Mouse (Mus musculus): ENCODE data around the gene Cnnm3. TPM values are rescaled to one million over a fixed set of nuclear protein-coding genes. Genes with fewer than 3 reads are reported as not detected.

Gene Cnnm3
- 3.7 and 5.3 TPM in 2 replicates for polyA plus RNA-seq (2016; fragmentation: Nextera tagmentation; extraction: Ambion mirVana)

DNA sequence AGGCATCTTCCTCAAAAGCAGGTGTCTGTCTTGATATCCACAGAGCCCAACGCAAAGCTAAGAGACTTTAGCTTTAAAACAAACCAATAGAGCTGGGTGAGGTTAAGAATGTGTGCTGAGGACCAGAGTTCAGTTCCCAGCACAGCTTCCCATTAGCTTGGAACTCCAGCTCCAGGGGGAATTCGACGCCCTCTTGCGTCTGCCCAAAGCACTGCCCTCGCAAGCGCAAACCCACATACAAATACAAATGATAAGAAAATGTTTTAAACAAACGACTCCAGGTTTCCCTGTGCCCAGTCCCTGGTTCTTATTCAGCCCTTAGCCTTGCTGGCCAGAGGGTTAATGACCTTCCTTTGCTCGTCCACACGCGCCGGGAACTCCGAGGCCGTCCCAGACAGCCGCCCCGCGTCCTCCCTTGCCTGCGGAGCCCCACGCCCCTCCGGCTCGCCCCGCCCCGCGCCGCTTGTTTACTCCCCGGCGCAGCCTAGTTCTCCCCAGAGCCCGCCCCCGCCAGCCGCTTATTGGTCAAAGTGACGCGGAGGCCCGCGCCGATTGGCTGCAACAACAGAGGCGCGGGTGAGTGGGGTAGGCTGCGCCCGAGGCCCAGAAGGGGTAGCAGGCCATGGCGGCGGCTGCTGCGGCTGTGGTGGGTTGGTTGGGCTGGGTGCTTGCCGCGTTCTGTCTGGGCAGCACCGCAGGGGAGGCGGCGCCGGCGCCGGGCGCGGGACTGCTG, at the start of gene Cnnm3:
Cnnm3 (plus strand) TSS at position 579 of the 733 bp plus-strand sequence.
- peak within 1 kb of the TSS; percentile 96 for H3K27ac ChIP-seq
- H3K9me3 ChIP-seq, result no peaks in the 10 kb centered on the region
- H3K4me3 ChIP-seq, result peak within 1 kb of the TSS; percentile 97
- peaks cover 17% of the 10 kb centered on the region for H3K36me3 ChIP-seq
- no peaks in the 10 kb centered on the region for H3K27me3 ChIP-seq (replicated peaks)
- ATAC-seq (ENCODE audit: low FRiP score, low read depth), result peak; percentile 98
- peaks cover 29% of the 10 kb centered on the region for H3K4me1 ChIP-seq
- H3K9ac ChIP-seq, result peak within 1 kb of the TSS; percentile 88
- peak within 1 kb of the TSS; percentile 94 for H3K4me2 ChIP-seq (replicated peaks)
- WGBS, result 2% methylated on average over 46 of the region's 51 CpGs

DNA sequence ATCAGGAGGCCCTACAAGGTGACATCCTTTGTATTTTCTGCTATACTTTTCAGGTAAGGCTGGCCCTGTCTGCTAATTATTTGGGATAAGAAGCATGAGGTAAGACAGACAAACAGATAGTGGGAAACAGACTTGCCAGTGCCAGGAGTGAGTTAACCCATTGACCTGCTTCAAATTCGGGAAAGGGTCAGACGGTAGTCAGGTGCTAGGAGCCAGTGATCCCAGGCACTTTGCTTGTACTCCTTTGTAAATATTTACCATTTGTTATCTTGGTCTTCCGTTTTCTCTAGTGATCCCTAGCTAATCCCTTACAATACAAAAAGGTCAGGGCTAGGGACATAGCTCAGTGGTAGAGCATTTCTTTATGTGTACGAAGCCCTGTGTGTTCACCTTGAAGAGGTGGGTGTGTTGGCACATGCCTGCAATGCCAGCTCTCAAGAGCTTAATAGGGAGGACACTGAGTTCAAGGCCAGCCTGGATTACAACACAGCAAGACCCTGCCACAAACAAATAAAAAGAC, 46.0 kb upstream of the Cnnm3 start:
- no peaks in the 10 kb centered on the region for H3K9me3 ChIP-seq
- H3K27me3 ChIP-seq (replicated peaks), result 0 out of 2 replicates have a peak, but pooled peaks cover 5% of the 10 kb centered on the region
- H3K4me3 ChIP-seq, result no peak overlapping the region
- ATAC-seq (ENCODE audit: low FRiP score, low read depth), result no peak
- H3K27ac ChIP-seq, result no peak overlapping the region
- no peak overlapping the region for H3K4me2 ChIP-seq (replicated peaks)
- no peaks in the 10 kb centered on the region for H3K36me3 ChIP-seq
- no peaks in the 10 kb centered on the region for H3K4me1 ChIP-seq
- no peak overlapping the region for H3K9ac ChIP-seq
- 78% methylated on average over 4 of the region's 4 CpGs for WGBS

DNA sequence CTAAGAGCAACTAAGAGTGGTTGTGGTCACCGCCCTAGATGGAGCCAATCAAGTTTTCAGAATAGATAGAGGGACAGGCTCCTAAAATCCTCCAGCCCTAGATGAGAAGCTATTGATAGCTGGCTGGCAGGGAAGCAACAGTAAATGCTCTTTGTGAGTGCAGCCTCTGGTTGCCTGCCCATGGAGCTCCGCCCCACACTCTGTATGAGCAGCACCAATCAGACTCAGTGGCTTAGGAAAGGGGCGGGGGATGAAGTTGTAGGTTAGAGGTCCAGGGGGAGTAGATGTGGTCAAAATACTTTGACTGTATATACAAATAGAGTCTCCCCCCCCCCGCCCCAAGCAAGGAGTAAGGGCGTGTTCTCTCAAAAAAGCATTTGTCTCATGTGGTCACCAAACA, 44.2 kb upstream of the Cnnm3 start:
- Histone ChIP-seq H3K4me1 (peaks cover 8% of the 10 kb centered on the region), H3K9ac (no peak overlapping the region), H3K9me3 (no peaks in the 10 kb centered on the region), H3K27ac (no peak overlapping the region), H3K27me3 (replicated peaks) (0 out of 2 replicates have a peak, but pooled peaks cover 5% of the 10 kb centered on the region), H3K36me3 (no peaks in the 10 kb centered on the region), H3K4me2 (replicated peaks) (no peak overlapping the region), H3K4me3 (no peak overlapping the region)
- ATAC-seq (ENCODE audit: low FRiP score, low read depth), result no peak
- 59% methylated on average over 5 of the region's 5 CpGs for WGBS

DNA sequence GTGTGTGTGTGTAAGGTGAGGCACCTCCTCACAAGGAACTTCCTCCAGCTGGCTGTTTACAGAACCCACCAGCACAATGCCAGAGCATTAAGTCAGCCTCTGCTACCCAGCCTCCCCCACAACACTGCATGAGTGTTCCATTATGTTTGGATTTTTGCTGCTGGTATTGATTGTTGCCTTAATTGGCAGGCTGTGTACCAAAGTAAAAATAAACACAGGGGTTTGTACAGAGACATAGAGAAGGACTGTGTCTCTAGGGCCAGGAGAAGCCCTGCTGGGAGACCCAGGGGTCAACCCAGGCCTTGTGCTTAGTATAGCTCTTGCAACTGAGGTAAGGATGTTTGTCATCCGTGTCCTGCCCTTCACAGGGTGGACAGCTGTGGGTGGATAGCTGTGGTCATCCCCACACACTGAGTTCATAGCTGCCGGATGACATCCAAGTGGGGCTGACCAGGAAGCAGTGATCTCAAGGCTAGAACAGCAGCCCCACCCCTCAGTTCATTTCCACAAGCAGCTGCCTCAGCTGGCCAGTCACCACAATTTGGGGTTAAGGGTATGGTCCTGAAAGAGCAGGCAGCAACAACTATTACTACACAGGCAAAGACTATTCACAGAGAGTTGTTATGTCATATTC, 41.7 kb upstream of the Cnnm3 start:
- ATAC-seq (ENCODE audit: low FRiP score, low read depth), result no peak
- 0 out of 2 replicates have a peak, but pooled peaks cover 5% of the 10 kb centered on the region for H3K27me3 ChIP-seq (replicated peaks)
- peaks cover 33% of the 10 kb centered on the region for H3K4me1 ChIP-seq
- H3K9ac ChIP-seq, result no peak overlapping the region
- H3K27ac ChIP-seq, result no peak overlapping the region
- H3K9me3 ChIP-seq, result no peaks in the 10 kb centered on the region
- no peak overlapping the region for H3K4me2 ChIP-seq (replicated peaks)
- no peak overlapping the region for H3K4me3 ChIP-seq
- 44% methylated on average over 2 of the region's 2 CpGs for WGBS
- H3K36me3 ChIP-seq, result no peaks in the 10 kb centered on the region

DNA sequence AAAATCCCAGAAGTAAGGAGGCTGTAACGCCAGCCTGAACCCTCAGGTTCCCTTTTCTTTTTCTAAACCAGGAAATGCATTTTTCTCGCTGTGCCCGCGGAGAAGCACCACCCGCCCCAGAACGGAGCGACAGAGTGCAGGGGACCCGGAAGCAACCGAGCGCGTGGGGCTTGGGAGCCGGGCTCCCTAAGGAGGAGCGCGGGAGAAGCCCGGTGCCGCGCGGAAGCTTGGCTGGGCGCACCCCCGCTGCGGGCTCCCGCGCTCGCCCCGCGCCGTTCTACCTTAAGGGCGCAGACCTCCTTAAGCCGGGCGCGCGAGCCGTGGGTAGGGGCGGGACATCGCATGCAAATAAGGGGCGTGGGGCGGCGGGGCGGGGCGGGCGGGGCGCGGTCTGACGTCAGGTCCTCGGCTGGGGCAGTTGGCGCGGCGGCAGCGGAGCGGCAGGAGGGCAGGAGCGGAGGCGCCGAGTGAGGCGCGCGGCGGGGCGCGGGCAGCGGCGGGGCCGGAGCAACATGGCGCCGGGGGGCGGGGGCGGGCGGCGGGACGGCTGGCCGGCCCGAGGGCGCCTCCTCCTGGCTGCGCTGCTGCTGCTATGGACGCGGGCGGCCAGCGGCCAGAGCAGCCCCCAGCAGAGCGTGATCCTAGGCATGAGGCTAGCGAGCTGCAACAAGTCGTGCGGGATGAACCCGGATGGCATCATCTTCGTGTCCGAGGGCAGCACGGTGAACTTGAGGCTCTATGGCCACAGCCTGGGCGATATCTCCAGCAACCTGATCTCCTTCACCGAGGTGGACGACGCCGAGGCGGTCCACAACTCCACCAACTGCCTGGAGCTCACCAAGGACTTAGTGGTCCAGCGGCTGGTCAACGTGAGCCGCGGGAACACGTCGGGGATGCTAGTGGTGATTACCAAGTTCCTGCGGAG, 40.2 kb upstream of the Cnnm3 start, which contains the start of gene Cnnm4:
Cnnm4 (plus strand) TSS at position 440 of the 925 bp plus-strand sequence.
- Histone ChIP-seq H3K4me1 (peaks cover 47% of the 10 kb centered on the region), H3K27me3 (replicated peaks) (0 out of 2 replicates have a peak, but pooled peaks cover 5% of the 10 kb centered on the region), H3K4me2 (replicated peaks) (peak within 1 kb of the TSS; percentile 65), H3K9ac (peak within 1 kb of the TSS; percentile 64), H3K9me3 (no peaks in the 10 kb centered on the region), H3K36me3 (no peaks in the 10 kb centered on the region), H3K27ac (0 out of 2 replicates have a peak within 1 kb of the TSS, but pooled peaks have one; percentile 42), H3K4me3 (peak within 1 kb of the TSS; percentile 60)
- whole genome bisulfite sequencing, result under 1% methylated on average over 74 of the region's 98 CpGs
- ATAC-seq (ENCODE audit: low FRiP score, low read depth), result peak; percentile 89

DNA sequence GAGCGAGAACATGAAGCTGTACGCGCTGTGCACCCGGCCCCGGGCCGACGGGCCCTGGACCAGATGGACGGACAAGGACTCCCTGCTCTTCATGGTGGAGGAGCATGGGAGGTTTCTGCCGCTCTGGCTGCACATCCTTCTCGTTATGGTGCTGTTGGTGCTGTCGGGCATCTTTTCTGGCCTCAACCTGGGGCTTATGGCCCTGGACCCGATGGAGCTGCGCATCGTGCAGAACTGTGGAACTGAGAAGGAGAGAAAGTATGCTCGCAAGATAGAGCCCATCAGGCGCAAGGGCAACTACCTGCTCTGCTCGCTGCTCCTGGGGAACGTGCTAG, 39.6 kb upstream of the Cnnm3 start:
- Histone ChIP-seq H3K36me3 (no peaks in the 10 kb centered on the region), H3K4me1 (peaks cover 47% of the 10 kb centered on the region), H3K9ac (peak overlapping the region; percentile 64), H3K27me3 (replicated peaks) (0 out of 2 replicates have a peak, but pooled peaks cover 5% of the 10 kb centered on the region), H3K27ac (no peak overlapping the region), H3K4me2 (replicated peaks) (peak overlapping the region; percentile 65), H3K4me3 (peak overlapping the region; percentile 60), H3K9me3 (no peaks in the 10 kb centered on the region)
- WGBS, result 19% methylated on average over 18 of the region's 18 CpGs
- no peak; the same call in 1 of the 2 replicates for ATAC-seq (ENCODE audit: low FRiP score, low read depth)

DNA sequence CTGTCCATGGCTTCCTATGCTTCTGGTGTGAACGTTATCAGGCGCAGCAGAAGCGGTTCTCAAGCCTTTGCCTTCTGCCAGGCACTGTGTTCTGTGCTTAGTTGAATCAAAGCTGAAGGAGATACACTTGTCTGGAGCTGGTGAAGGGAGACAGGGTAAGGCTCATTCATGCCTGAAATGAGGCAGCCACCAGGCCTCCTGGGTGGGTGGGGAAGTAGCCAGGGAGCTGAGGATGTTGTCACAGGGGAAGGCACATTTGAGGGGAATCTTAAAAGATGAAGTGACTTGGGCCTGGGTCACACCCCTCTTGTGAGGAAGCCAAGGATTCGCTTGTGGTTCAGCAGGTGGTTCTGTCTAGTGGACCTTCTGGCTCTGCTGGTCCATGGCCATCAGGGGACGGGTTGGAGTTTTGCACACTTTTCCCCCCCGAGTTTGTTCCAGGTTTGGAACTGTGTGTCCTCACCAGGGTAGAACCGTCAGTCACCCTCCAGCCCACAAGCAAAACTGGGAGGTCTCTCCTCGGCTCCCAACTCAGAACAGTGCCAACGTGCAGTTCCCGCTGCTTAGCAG, 38.4 kb upstream of the Cnnm3 start:
- Histone ChIP-seq H3K36me3 (no peaks in the 10 kb centered on the region), H3K4me1 (peaks cover 47% of the 10 kb centered on the region), H3K4me3 (no peak overlapping the region), H3K27me3 (replicated peaks) (0 out of 2 replicates have a peak, but pooled peaks cover 5% of the 10 kb centered on the region), H3K27ac (no peak overlapping the region), H3K9me3 (no peaks in the 10 kb centered on the region), H3K9ac (no peak overlapping the region), H3K4me2 (replicated peaks) (peak overlapping the region; percentile 65)
- 82% methylated on average over 10 of the region's 10 CpGs for WGBS
- ATAC-seq (ENCODE audit: low FRiP score, low read depth), result no peak

DNA sequence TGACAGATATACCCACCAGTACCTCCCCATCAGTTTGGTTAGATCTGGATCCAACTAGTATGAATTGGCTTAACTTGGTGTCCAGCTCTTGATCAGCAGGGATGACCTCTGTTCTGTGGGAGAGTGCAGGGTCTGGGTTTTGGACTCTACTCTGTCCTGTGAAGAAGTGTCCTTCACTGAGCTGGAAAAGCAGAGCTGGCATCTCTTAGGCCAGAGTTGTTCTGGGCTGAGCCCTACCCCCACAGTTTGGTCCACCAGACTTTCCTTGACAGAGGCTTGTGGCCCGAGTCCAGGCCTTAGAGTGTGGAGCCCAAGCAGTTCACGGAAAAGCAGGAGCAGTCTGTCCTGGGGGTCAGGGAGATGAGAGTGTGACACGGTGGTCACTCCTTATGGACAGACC, 37.0 kb upstream of the Cnnm3 start:
- ATAC-seq (ENCODE audit: low FRiP score, low read depth), result no peak
- no peak overlapping the region for H3K9ac ChIP-seq
- no peaks in the 10 kb centered on the region for H3K9me3 ChIP-seq
- no peak overlapping the region for H3K27ac ChIP-seq
- H3K4me3 ChIP-seq, result no peak overlapping the region
- H3K36me3 ChIP-seq, result no peaks in the 10 kb centered on the region
- 0 out of 2 replicates have a peak, but pooled peaks cover 5% of the 10 kb centered on the region for H3K27me3 ChIP-seq (replicated peaks)
- H3K4me2 ChIP-seq (replicated peaks), result peak overlapping the region; percentile 65
- WGBS, result 70% methylated on average over 3 of the region's 3 CpGs
- H3K4me1 ChIP-seq, result peaks cover 47% of the 10 kb centered on the region

DNA sequence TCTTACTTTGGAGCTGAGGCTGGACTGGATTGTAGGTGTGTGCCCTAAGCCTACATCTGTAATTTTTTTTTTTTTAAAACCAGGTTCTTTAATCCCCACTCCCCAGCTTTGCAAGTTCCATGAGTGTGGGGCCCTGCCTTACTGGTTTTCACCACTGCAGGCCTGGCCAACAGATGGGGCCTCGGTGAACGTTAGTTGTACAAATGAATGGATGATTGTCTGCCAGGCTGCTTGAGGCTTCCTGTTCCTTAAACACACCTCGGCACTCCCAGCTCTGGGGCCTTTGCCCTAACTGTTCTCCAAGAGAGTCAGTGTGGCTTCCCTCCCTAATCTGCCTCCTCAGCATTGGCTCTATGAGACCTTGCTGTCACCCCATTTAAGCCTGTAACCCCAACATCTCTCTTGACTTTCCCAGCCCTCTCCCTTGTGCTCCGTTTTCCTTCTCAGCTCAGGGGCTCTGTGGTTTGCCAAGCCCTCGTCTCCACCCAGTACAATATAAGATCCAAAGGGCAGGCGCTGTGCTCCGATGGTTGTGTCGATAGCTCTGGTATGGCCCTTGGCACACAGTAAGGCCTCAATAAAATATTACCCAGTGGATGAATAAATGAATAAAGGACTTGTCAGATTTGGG, 36.1 kb upstream of the Cnnm3 start:
- Histone ChIP-seq H3K9me3 (no peaks in the 10 kb centered on the region), H3K4me3 (no peak overlapping the region), H3K27ac (no peak overlapping the region), H3K9ac (no peak overlapping the region), H3K4me1 (peaks cover 47% of the 10 kb centered on the region), H3K36me3 (no peaks in the 10 kb centered on the region), H3K27me3 (replicated peaks) (no peaks in the 10 kb centered on the region), H3K4me2 (replicated peaks) (peak overlapping the region; percentile 65)
- no peak for ATAC-seq (ENCODE audit: low FRiP score, low read depth)
- 57% methylated on average over 8 of the region's 8 CpGs for WGBS

DNA sequence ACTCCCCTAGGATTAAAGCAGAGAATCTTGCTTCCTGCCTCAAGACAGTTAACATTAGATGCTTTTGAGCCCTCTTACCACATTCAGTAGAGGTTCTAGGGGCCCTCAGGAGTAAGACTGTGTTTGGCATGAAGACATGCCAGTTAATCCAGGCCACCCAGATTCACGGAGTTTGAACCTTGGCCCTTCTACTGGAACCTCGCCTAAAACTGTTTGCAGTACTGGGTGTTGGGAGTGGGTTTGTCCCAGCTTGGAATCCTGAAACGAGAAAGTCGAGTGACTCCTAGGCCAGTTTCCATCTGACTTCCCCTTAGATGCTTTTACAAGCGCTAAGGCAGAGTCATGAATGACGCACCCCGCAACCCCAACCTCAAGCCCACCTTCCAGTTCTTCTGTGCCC, 35.2 kb upstream of the Cnnm3 start:
- no peaks in the 10 kb centered on the region for H3K9me3 ChIP-seq
- peaks cover 47% of the 10 kb centered on the region for H3K4me1 ChIP-seq
- H3K27me3 ChIP-seq (replicated peaks), result no peaks in the 10 kb centered on the region
- no peak for ATAC-seq (ENCODE audit: low FRiP score, low read depth)
- no peak overlapping the region for H3K9ac ChIP-seq
- 84% methylated on average over 7 of the region's 7 CpGs for WGBS
- no peak overlapping the region for H3K4me3 ChIP-seq
- no peaks in the 10 kb centered on the region for H3K36me3 ChIP-seq
- no peak overlapping the region for H3K27ac ChIP-seq
- peak overlapping the region; percentile 65; the same call in 1 of the 2 replicates for H3K4me2 ChIP-seq (replicated peaks)

DNA sequence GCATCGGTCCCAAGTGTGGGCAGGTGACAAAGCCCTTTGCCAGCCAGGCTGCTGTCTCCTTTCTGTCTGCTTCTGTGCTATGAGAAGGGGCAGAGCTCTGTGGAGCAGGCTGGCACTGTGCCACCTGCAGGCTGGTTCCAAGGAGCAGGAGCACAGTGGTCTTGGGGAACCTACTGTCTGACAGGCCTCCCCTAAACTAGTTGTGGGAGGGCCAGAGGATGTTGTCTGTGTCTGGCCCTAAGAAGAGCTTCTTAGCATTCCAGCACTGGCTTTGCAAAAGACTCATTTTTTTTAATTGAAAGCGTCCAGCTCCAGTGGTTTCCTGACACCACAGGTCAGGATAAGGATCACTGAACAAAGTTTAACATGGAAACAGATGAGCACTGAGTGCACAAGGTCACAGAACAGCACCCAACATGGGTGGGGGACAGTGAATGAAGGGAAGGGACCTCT, 33.3 kb upstream of the Cnnm3 start:
- Histone ChIP-seq H3K4me3 (no peak overlapping the region), H3K4me1 (peaks cover 29% of the 10 kb centered on the region), H3K9ac (0 out of 2 replicates have a peak overlapping the region, but pooled peaks have one; percentile 17), H3K36me3 (no peaks in the 10 kb centered on the region), H3K27me3 (replicated peaks) (no peaks in the 10 kb centered on the region), H3K4me2 (replicated peaks) (no peak overlapping the region), H3K9me3 (no peaks in the 10 kb centered on the region), H3K27ac (no peak overlapping the region)
- 78% methylated on average over 2 of the region's 2 CpGs for WGBS
- no peak for ATAC-seq (ENCODE audit: low FRiP score, low read depth)

All from neural tube, embryonic 12.5 days (tissue).